Mouse (Mus musculus): Measurements from ENCODE around the gene Fer1l4. TPM values are rescaled to one million over a fixed set of nuclear protein-coding genes. Genes with fewer than 3 reads are reported as not detected.

Fer1l4 gene
- total and polyA plus RNA-seq, 3 experiments: not detected

DNA sequence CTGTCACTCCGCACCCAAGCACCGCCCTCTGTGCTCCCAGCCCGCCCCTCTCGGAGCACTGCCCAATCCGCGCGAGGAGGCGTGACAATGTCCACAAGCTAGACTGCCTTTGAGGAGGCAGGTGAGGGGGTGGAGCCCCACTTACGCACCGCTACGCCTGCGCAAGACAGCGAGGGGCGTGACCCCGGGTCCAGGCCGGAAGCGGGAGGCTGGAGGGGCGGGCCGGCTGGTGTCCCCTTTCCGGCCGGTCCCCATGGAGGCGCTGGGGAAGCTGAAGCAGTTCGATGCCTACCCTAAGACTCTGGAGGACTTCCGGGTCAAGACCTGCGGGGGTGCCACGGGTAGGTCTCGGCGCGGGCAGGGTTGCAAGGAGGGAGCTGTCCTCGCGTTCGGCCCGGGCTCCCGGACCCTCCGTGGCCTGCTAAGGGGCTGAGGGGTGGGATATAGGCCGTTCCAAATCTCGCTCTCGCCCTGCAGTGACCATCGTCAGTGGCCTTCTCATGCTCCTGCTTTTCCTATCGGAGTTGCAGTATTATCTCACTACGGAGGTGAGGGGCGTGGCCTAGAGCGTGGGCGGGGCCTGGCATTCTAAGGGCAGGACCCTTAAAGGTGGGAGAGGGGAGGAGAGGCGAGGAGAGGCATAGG is 44.7 kb downstream of the Fer1l4 start, which contains the start of the genes 6430550D23Rik and Ergic3:
6430550D23Rik (minus strand) TSS at position 90 of the 645 bp plus-strand sequence.
Ergic3 (plus strand) TSS at position 158 of the 645 bp plus-strand sequence.
- DNase-seq: peak; percentile 100

- DNase-seq: no peak
Observed at GRCm38 (mm10) chr2:156005393-156005792, 47.4 kb downstream of the Fer1l4 start.

GRCm38 (mm10) chr2:155991863-155992321 is 60.9 kb downstream of the Fer1l4 start:
- peak; percentile 35 for DNase-seq

GRCm38 (mm10) chr2:155991151-155991550 is 61.6 kb downstream of the Fer1l4 start:
- DNase-seq: no peak

GRCm38 (mm10) chr2:155989085-155989484 is 63.7 kb downstream of the Fer1l4 start:
- no peak for DNase-seq

GRCm38 (mm10) chr2:155987131-155987530 is 65.6 kb downstream of the Fer1l4 start:
- DNase-seq: no peak

DNA sequence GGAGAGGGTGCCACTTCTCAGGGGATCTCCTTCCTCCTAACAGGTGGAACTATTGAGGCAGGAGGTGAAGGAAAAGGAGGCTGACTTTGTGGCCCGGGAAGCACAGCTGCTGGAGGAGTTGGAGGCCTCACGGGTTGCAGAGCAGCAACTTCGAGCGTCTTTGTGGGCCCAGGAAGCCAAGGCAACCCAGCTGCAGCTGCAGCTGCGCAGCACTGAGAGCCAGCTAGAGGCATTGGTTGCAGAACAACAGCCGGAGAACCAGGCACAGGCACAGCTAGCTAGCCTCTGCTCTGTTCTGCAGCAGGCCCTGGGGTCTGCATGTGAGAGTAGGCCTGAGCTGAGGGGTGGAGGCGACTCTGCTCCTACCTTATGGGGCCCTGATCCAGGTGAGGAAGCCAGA is 67.0 kb downstream of the Fer1l4 start:
- no peak for DNase-seq

DNA sequence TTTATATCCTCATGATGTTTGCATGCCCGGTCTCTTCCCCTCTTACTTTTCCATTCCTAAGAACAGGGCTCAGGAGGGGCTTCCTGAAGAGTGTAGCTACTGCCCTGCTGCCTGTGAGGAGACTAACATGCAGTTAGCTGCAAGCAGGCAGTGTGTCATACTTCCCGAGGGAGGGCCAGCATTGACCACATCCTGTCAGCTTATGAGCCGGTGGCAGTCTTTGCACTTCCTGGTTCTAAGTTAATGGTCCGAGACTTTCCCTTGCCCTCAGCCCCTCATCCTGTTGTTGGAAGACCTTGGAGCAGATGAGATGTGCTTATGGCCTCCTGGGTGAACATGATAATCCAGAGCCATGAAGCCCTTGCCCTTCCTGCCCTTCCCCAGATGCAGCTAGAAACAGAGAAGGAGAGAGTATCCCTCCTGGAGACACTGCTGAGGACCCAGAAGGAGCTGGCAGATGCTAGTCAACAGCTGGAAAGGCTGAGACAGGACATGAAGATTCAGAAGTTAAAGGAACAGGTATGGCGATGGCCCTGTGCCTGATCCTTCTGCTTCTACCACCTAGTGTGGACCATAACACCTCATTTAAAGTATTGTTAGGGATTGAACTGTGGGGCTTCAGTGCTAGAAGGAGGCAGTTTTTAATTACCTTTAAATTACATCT is 73.3 kb downstream of the Fer1l4 start:
- peak; percentile 26 for DNase-seq

DNA sequence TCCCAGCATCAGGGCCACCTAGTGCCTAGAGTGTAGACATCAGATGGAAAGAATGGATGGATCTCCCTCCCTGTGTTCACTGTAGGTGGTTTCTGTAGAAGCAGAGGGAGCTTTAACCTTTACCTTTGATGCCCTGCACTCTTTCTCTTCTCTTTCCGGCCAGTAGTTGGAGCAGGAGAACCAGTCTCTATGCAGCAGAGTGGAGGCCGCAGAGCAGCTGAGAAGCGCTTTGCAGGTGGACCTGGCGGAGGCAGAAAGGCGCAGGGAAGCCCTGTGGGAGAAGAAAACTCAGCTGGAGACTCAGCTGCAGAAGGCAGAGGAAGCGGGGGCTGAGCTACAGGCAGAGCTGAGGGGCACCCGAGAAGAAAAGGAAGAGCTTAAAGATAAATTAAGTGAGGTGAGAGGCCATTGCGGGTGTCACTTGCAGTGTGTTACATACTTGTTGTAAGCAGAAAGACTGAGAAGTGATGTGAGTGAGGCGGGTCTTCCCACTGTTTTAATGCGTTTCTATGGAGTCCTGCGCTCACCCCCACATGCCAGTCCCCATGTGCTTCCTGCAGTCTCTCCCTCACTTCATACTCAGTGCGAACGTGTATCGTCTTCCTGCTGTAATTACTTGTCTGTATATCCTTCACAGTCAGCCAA is 78.5 kb downstream of the Fer1l4 start:
- no peak for DNase-seq

DNA sequence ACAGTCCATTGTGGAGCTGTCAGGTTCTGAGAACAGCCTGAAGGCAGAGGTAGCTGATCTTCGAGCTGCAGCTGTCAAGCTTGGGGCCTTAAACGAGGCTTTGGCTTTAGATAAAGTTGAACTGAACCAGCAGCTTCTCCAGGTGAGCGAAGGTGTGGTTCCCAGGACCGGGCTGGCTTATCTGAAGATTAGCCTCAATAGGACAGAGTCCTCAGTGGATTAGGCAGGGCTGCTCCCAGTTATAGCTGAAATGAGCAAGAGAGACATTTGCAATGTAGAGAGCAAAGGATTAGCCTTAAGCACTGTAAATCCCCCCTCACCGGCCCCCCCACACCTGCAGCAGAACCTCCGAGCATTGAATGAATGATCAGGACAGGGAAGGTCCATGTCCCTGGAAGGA is 79.4 kb downstream of the Fer1l4 start:
- DNase-seq: no peak

Other genes starting within 250 kb of the Fer1l4 start
- 100 to 1,000 TPM; 235 to 249 TPM for gene BC029722, start 233.5 kb downstream of the Fer1l4 start, total RNA-seq (2021)
- gene BC029722, start 233.5 kb downstream of the Fer1l4 start, polyA plus RNA-seq (2012; rRNA removed): 733 and 890 TPM in 2 replicates
- 100 to 1,000 TPM; 145 to 164 TPM for gene Eif6, start 226.0 kb downstream of the Fer1l4 start, total RNA-seq (2021)
- gene Eif6, start 226.0 kb downstream of the Fer1l4 start, polyA plus RNA-seq (2012; rRNA removed): 183 and 185 TPM in 2 replicates
- under 1 TPM in 1 of 2 experiments, not detected in 1; 0.10 TPM for gene Fam83c, start 218.1 kb downstream of the Fer1l4 start, total RNA-seq (2021)
- gene Fam83c, start 218.1 kb downstream of the Fer1l4 start, polyA plus RNA-seq (2012; rRNA removed): 0.03 and 0.04 TPM in 2 replicates
- gene Uqcc1, start 122.6 kb downstream of the Fer1l4 start, total RNA-seq (2021): 100 to 1,000 TPM; 103 to 138 TPM
- 20.3 and 25.0 TPM in 2 replicates for gene Uqcc1, start 122.6 kb downstream of the Fer1l4 start, polyA plus RNA-seq (2012; rRNA removed)
- gene Gm15557, start 112.2 kb downstream of the Fer1l4 start, total RNA-seq (2021): not detected
- not detected in 2 replicates for gene Gm15557, start 112.2 kb downstream of the Fer1l4 start, polyA plus RNA-seq (2012; rRNA removed)
- gene Gdf5, start 107.6 kb downstream of the Fer1l4 start, total RNA-seq (2021): 1 to 10 TPM in 1 of 2 experiments, under 1 TPM in 1; 0.14 to 1.7 TPM
- 0.31 and 0.39 TPM in 2 replicates for gene Gdf5, start 107.6 kb downstream of the Fer1l4 start, polyA plus RNA-seq (2012; rRNA removed)
- gene Cep250, start 96.5 kb downstream of the Fer1l4 start, total RNA-seq (2021): 10 to 100 TPM in 1 of 2 experiments, 1 to 10 TPM in 1; 6.1 to 11.9 TPM
- 5.2 and 9.4 TPM in 2 replicates for gene Cep250, start 96.5 kb downstream of the Fer1l4 start, polyA plus RNA-seq (2012; rRNA removed)
- gene 6430550D23Rik, start 45.0 kb downstream of the Fer1l4 start, total RNA-seq (2021): 1 to 10 TPM; 2.7 to 2.8 TPM
- gene 6430550D23Rik, start 45.0 kb downstream of the Fer1l4 start, polyA plus RNA-seq (2012; rRNA removed): 1.9 and 2.6 TPM in 2 replicates
- 100 to 1,000 TPM; 237 to 261 TPM for gene Ergic3, start 44.9 kb downstream of the Fer1l4 start, total RNA-seq (2021)
- gene Ergic3, start 44.9 kb downstream of the Fer1l4 start, polyA plus RNA-seq (2012; rRNA removed): 260 and 283 TPM in 2 replicates
- gene Spag4, start 12.2 kb upstream of the Fer1l4 start, total RNA-seq (2021): 1 to 10 TPM; 3.7 to 4.9 TPM
- 2.3 and 3.8 TPM in 2 replicates for gene Spag4, start 12.2 kb upstream of the Fer1l4 start, polyA plus RNA-seq (2012; rRNA removed)
- gene Cpne1, start 59.0 kb upstream of the Fer1l4 start, total RNA-seq (2021): 10 to 100 TPM; 48.8 to 53.9 TPM
- gene Cpne1, start 59.0 kb upstream of the Fer1l4 start, polyA plus RNA-seq (2012; rRNA removed): 87.7 and 97.8 TPM in 2 replicates
- 10 to 100 TPM; 16.6 to 28.1 TPM for gene Rbm12, start 59.0 kb upstream of the Fer1l4 start, total RNA-seq (2021)
- gene Rbm12, start 59.0 kb upstream of the Fer1l4 start, polyA plus RNA-seq (2012; rRNA removed): 2.4 and 4.8 TPM in 2 replicates
- 10 to 100 TPM; 14.6 to 21.1 TPM for gene Gm28036, start 74.1 kb upstream of the Fer1l4 start, total RNA-seq (2021)
- gene Gm28036, start 74.1 kb upstream of the Fer1l4 start, polyA plus RNA-seq (2012; rRNA removed): 2.3 and 3.4 TPM in 2 replicates
- 100 to 1,000 TPM; 233 to 376 TPM for gene Romo1, start 91.1 kb upstream of the Fer1l4 start, total RNA-seq (2021)
- 407 and 417 TPM in 2 replicates for gene Romo1, start 91.1 kb upstream of the Fer1l4 start, polyA plus RNA-seq (2012; rRNA removed)
- gene Nfs1, start 91.2 kb upstream of the Fer1l4 start, total RNA-seq (2021): 10 to 100 TPM; 76.7 to 90.3 TPM
- 123 and 134 TPM in 2 replicates for gene Nfs1, start 91.2 kb upstream of the Fer1l4 start, polyA plus RNA-seq (2012; rRNA removed)
- gene Rbm39, start 127.3 kb upstream of the Fer1l4 start, total RNA-seq (2021): 100 to 1,000 TPM; 269 to 386 TPM
- 89.7 and 94.8 TPM in 2 replicates for gene Rbm39, start 127.3 kb upstream of the Fer1l4 start, polyA plus RNA-seq (2012; rRNA removed)
- 10 to 100 TPM; 37.8 to 44.5 TPM for gene Phf20, start 143.5 kb upstream of the Fer1l4 start, total RNA-seq (2021)
- 18.1 and 18.8 TPM in 2 replicates for gene Phf20, start 143.5 kb upstream of the Fer1l4 start, polyA plus RNA-seq (2012; rRNA removed)

Measured in adrenal gland, adult 2 months (tissue).